Mouse (Mus musculus): ENCODE results near the gene Naaladl2. TPM values are rescaled to one million over a fixed set of nuclear protein-coding genes. Genes with fewer than 3 reads are reported as not detected.
A peak's percentile ranks its signal among the peaks of the same experiment; 100 is the strongest.

The Naaladl2 gene
- polyA plus RNA-seq (2014; fragmentation: Nextera tagmentation; extraction: Ambion mirVana) = 2.2 and 4.0 TPM in 2 replicates

DNA sequence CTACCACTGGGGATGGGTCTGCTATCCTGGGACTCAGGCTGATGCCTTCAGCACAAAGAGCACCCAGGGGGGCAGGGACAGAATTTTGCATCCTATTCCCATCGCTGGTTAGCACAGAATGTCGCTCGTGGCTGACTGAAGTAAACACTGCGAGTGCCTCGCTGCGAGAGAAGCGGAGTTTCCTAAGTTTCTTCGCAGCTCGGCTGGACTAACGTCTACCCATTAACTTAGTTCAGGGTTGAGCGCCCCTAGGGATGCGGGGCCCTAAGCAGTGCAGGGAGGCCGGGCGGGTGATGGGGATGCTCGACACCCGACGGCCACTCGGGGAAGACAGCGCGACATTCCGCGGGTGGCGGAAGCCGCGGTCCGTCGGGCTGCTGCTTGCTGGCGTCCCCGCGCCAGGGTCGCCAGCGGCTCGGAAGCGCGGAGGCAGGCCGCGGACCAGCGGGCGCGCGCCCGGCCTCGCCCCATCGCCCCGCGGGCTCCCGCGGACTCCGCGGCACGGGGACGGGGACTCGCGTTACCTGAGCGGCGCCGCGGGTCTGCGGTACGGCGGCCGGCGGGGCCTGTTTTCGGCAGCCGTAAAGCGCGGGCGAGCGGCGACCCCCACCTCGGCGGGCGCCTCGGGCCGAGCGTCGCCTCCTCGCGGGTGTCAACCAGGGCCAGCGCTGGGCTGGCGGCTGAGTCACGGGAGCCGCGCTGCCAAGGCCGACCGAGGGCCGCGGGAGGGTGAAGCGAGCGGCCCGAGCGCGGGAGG lies at the start of gene Naaladl2:
Gene Naaladl2, minus strand, starts transcription at position 707 of the 757 bp plus-strand sequence.
- WGBS = under 1% methylated on average over 71 of the region's 93 CpGs
- H3K27ac ChIP-seq (ENCODE audit: low read depth, low read length) = peak within 1 kb of the TSS; percentile 59; the same call in 1 of the 2 replicates
- no peaks in the 10 kb centered on the region for H3K27me3 ChIP-seq (ENCODE audit: control insufficient read depth, insufficient read depth, low read length)

GRCm38 (mm10) chr3:25151721-25152120 lies 7.7 kb upstream of the Naaladl2 start:
- no peak overlapping the region for H3K4me3 ChIP-seq (ENCODE audit: low read length)
- no peaks in the 10 kb centered on the region for H3K36me3 ChIP-seq (ENCODE audit: control insufficient read depth, insufficient read depth, low read length)
- H3K9me3 ChIP-seq (ENCODE audit: control insufficient read depth, low read length) = peaks cover 19% of the 10 kb centered on the region
- no peak overlapping the region for H3K27ac ChIP-seq (ENCODE audit: low read depth, low read length)
- H3K9ac ChIP-seq (ENCODE audit: low read depth, low read length) = no peak overlapping the region
- ATAC-seq (ENCODE audit: low FRiP score, low TSS enrichment) = no peak
- no peaks in the 10 kb centered on the region for H3K27me3 ChIP-seq (ENCODE audit: control insufficient read depth, insufficient read depth, low read length)
- WGBS = 94% methylated on average over 13 of the region's 13 CpGs
- no peaks in the 10 kb centered on the region for H3K4me1 ChIP-seq (ENCODE audit: control insufficient read depth, insufficient read depth, low read length)
- no peak overlapping the region for H3K4me2 ChIP-seq (replicated peaks; ENCODE audit: low read depth, low read length)

More for the DNA sequence above, at the start of gene Naaladl2:
- Histone ChIP-seq H3K4me3 (ENCODE audit: low read length) (peak within 1 kb of the TSS; percentile 67), H3K4me2 (replicated peaks; ENCODE audit: low read depth, low read length) (peak within 1 kb of the TSS; percentile 66), H3K36me3 (ENCODE audit: control insufficient read depth, insufficient read depth, low read length) (no peaks in the 10 kb centered on the region), H3K4me1 (ENCODE audit: control insufficient read depth, insufficient read depth, low read length) (no peaks in the 10 kb centered on the region), H3K9ac (ENCODE audit: low read depth, low read length) (peak within 1 kb of the TSS; percentile 74), H3K9me3 (ENCODE audit: control insufficient read depth, low read length) (no peaks in the 10 kb centered on the region)
- peak; percentile 97 for ATAC-seq (ENCODE audit: low FRiP score, low TSS enrichment)

DNA sequence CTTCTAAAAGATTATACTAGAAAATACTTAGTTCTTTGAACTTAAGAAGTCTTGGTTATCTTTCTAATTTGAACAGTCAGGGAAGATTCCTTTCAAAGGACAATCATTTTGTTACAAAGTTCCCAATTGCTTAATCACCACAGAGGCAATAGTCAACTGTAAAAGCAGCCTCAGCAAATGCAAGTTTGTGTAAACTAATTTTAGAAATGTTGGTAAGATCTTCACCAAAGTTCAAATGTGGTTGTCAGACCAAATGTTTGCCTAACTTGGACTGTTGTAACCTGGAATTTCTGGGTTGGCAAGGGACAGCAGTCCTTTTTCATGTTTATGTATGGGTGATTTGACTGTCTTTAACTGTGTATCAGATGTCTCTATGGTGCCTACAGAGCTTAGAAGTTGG lies 3.2 kb upstream of the Naaladl2 start:
- Histone ChIP-seq H3K36me3 (ENCODE audit: control insufficient read depth, insufficient read depth, low read length) (no peaks in the 10 kb centered on the region), H3K27ac (ENCODE audit: low read depth, low read length) (no peak overlapping the region), H3K4me3 (ENCODE audit: low read length) (no peak overlapping the region), H3K27me3 (ENCODE audit: control insufficient read depth, insufficient read depth, low read length) (no peaks in the 10 kb centered on the region), H3K4me1 (ENCODE audit: control insufficient read depth, insufficient read depth, low read length) (no peaks in the 10 kb centered on the region), H3K9ac (ENCODE audit: low read depth, low read length) (no peak overlapping the region), H3K9me3 (ENCODE audit: control insufficient read depth, low read length) (peaks cover 13% of the 10 kb centered on the region), H3K4me2 (replicated peaks; ENCODE audit: low read depth, low read length) (no peak overlapping the region)
- ATAC-seq (ENCODE audit: low FRiP score, low TSS enrichment) = no peak

DNA sequence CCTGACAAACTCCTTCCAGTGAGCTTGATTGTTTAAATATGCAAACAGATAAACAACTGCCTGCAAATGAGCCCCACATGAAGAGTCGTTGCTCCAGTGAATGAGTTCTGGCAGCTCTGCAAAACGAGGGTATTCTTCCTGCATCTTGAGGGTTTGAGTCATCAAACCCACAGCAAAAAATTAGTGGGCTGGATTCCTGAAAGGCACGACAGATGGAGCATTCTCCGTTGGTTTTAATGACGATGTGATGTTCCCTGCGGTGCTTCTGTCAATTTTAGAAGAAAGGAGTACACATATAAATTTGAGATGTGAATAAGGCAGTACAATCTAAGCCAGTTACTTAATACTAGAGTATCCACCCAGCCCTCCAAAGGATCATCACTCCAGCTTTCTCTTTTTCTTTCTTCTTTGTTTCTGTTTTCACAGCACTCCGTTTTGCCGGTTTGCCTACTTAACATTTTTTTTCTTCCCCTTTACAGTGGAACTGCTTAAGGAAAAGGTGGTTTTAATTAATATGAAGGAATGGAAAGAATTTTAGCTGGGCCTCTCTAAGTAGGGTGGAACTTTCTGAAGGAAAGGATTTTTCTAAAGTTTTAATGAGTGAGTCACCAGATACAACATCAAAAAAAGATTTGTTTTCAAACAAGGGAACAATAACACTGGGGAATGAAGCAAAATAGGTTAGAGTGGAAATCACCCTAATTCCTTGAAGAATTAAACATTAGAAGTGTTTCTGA lies 1.1 kb upstream of the Naaladl2 start:
- Histone ChIP-seq H3K27me3 (ENCODE audit: control insufficient read depth, insufficient read depth, low read length) (no peaks in the 10 kb centered on the region), H3K4me1 (ENCODE audit: control insufficient read depth, insufficient read depth, low read length) (no peaks in the 10 kb centered on the region), H3K4me2 (replicated peaks; ENCODE audit: low read depth, low read length) (no peak overlapping the region), H3K36me3 (ENCODE audit: control insufficient read depth, insufficient read depth, low read length) (no peaks in the 10 kb centered on the region), H3K4me3 (ENCODE audit: low read length) (no peak overlapping the region), H3K9me3 (ENCODE audit: control insufficient read depth, low read length) (peaks cover 7% of the 10 kb centered on the region), H3K27ac (ENCODE audit: low read depth, low read length) (no peak overlapping the region), H3K9ac (ENCODE audit: low read depth, low read length) (no peak overlapping the region)
- ATAC-seq (ENCODE audit: low FRiP score, low TSS enrichment) = no peak
- 27% methylated on average over 8 of the region's 8 CpGs for WGBS

DNA sequence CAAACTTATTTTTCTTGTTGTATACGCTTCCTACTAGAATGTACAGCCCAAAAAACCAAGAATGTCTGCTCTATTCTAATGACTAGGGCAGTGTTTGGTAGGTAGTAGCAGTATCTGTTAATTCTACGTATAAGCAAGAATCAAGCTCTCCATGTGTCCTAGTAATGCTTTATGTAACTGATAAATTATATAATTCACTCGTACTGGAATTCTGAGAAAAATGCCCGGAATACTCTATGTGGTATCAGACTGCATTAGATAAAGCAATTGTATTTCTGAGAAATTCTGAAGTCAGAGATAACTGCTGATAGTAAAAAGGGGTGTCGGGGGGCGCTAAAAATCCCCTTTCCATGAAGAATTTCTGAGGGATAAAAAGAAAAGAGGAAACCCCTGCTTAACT lies 950 bp downstream of the Naaladl2 start:
- no peak for ATAC-seq (ENCODE audit: low FRiP score, low TSS enrichment)
- Histone ChIP-seq H3K9me3 (ENCODE audit: control insufficient read depth, low read length) (no peaks in the 10 kb centered on the region), H3K36me3 (ENCODE audit: control insufficient read depth, insufficient read depth, low read length) (no peaks in the 10 kb centered on the region), H3K27ac (ENCODE audit: low read depth, low read length) (no peak overlapping the region; the same call in 1 of the 2 replicates), H3K27me3 (ENCODE audit: control insufficient read depth, insufficient read depth, low read length) (no peaks in the 10 kb centered on the region), H3K4me3 (ENCODE audit: low read length) (peak overlapping the region; percentile 67), H3K4me2 (replicated peaks; ENCODE audit: low read depth, low read length) (peak overlapping the region; percentile 66), H3K4me1 (ENCODE audit: control insufficient read depth, insufficient read depth, low read length) (no peaks in the 10 kb centered on the region), H3K9ac (ENCODE audit: low read depth, low read length) (peak overlapping the region; percentile 74)
- 49% methylated on average over 6 of the region's 6 CpGs for WGBS

DNA sequence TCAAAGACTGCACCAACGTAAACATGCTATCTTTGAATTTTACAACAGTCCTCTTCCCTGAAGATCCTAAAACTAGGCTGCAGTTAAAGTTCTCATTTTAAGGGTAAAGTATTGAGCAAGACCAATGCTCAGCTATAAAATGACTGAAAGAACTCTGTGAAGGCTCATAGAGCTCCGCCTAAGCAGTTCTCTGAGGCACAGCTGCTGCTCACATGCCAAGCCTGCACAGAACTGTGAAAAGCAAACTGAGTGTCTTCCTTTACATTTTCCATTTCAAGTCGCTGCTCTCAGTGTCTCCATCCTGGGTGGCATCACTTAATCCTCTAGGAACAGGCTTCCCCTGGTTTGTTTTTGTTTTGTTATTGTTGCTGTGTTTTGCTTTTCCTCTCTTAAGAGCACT lies 12.2 kb downstream of the Naaladl2 start:
- Histone ChIP-seq H3K9me3 (ENCODE audit: control insufficient read depth, low read length) (no peaks in the 10 kb centered on the region), H3K4me3 (ENCODE audit: low read length) (no peak overlapping the region), H3K27ac (ENCODE audit: low read depth, low read length) (no peak overlapping the region), H3K4me1 (ENCODE audit: control insufficient read depth, insufficient read depth, low read length) (no peaks in the 10 kb centered on the region), H3K27me3 (ENCODE audit: control insufficient read depth, insufficient read depth, low read length) (no peaks in the 10 kb centered on the region), H3K4me2 (replicated peaks; ENCODE audit: low read depth, low read length) (no peak overlapping the region), H3K36me3 (ENCODE audit: control insufficient read depth, insufficient read depth, low read length) (no peaks in the 10 kb centered on the region), H3K9ac (ENCODE audit: low read depth, low read length) (no peak overlapping the region)
- 31% methylated on average over 3 of the region's 3 CpGs for WGBS
- ATAC-seq (ENCODE audit: low FRiP score, low TSS enrichment) = no peak

GRCm38 (mm10) chr3:25127864-25128263 lies 16.2 kb downstream of the Naaladl2 start:
- Histone ChIP-seq H3K27ac (ENCODE audit: low read depth, low read length) (no peak overlapping the region), H3K4me1 (ENCODE audit: control insufficient read depth, insufficient read depth, low read length) (no peaks in the 10 kb centered on the region), H3K4me2 (replicated peaks; ENCODE audit: low read depth, low read length) (no peak overlapping the region), H3K4me3 (ENCODE audit: low read length) (no peak overlapping the region), H3K9me3 (ENCODE audit: control insufficient read depth, low read length) (no peaks in the 10 kb centered on the region), H3K27me3 (ENCODE audit: control insufficient read depth, insufficient read depth, low read length) (no peaks in the 10 kb centered on the region), H3K9ac (ENCODE audit: low read depth, low read length) (no peak overlapping the region), H3K36me3 (ENCODE audit: control insufficient read depth, insufficient read depth, low read length) (no peaks in the 10 kb centered on the region)
- 47% methylated on average over 4 of the region's 4 CpGs for WGBS
- no peak for ATAC-seq (ENCODE audit: low FRiP score, low TSS enrichment)

GRCm38 (mm10) chr3:25124919-25125846 lies 18.9 kb downstream of the Naaladl2 start:
- Histone ChIP-seq H3K9ac (ENCODE audit: low read depth, low read length) (no peak overlapping the region), H3K4me2 (replicated peaks; ENCODE audit: low read depth, low read length) (no peak overlapping the region), H3K36me3 (ENCODE audit: control insufficient read depth, insufficient read depth, low read length) (no peaks in the 10 kb centered on the region), H3K9me3 (ENCODE audit: control insufficient read depth, low read length) (no peaks in the 10 kb centered on the region), H3K4me1 (ENCODE audit: control insufficient read depth, insufficient read depth, low read length) (no peaks in the 10 kb centered on the region), H3K4me3 (ENCODE audit: low read length) (no peak overlapping the region), H3K27me3 (ENCODE audit: control insufficient read depth, insufficient read depth, low read length) (no peaks in the 10 kb centered on the region), H3K27ac (ENCODE audit: low read depth, low read length) (no peak overlapping the region)
- ATAC-seq (ENCODE audit: low FRiP score, low TSS enrichment) = no peak
- 58% methylated on average over 5 of the region's 5 CpGs for WGBS

Measured in kidney, embryonic 14.5 days (tissue).